Mouse (Mus musculus) layer of hippocampus, adult 2 months (tissue): ENCODE measurements at regions not wholly inside any gene's neighbourhood (a gene's known extent, or its start where the extent isn't known, plus 50 kb on each side); places are given as distances from the start of the nearest gene placed in this dataset.

Experiments
- DNase-seq, 2 experiments: peaks; one replicate each; pipeline ENCODE4 v3.0.0; 2022; ENCODE audit warnings: low spot score in 2 of 2
- H3K27ac ChIP-seq: fragments of 200-600 bp; 2 replicates; pipeline ENCODE4 v1.8.1; 2022
- H3K4me3 ChIP-seq: fragments of 200-600 bp; 2 replicates; pipeline ENCODE4 v1.8.1; 2022; ENCODE audit warnings: mild to moderate bottlenecking
- CTCF ChIP-seq: fragments of 200-600 bp; conservative IDR thresholded peaks from 2 replicates; pipeline ENCODE4 v1.8.1; 2022; ENCODE audit warnings: antibody characterized with exemption, mild to moderate bottlenecking, moderate library complexity

DNA sequence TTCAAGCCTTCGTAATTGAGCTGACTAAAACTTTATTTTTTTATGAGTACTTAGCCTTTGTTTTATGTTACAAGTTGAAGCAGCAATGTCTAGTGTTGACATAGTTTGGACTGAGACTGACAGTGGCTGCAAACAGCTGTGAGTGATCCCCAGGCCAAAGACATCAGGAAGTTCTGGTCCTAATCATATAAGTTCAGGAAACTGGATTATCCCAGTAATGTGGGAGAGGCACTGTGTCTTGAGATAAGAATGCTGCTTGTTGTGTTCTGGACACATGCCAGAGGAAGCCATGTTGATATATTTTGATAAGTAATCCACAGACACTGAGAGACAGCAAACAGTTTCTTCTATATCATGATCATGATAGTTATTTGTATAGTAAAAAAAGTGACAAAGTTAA, 153.4 kb downstream of the Lrriq3 start:
- no peak for TF ChIP-seq CTCF
- Histone ChIP-seq H3K27ac (no peak overlapping the region), H3K4me3 (no peak overlapping the region)
- no peak for DNase-seq

DNA sequence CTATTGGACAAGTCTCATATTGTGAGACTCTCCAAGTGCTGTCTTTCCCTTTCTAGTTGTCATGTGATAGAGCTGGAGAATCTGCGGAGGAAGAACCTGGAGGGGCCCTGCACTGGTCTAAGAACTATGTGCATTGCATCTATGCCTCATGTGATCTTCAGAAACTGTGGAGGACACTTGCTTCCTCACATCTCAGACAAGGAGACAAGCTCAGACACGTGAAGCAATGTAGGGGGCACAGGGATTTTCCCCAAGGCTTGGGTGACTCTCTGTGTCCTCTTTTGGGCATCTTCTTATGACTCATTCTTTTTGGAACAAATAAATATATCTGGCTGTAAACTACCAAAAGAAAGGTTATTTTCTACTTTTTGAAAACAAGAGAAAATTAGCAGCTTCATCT, 153.9 kb downstream of the Lrriq3 start:
- no peak for TF ChIP-seq CTCF
- Histone ChIP-seq H3K27ac (no peak overlapping the region), H3K4me3 (no peak overlapping the region)
- DNase-seq: no peak

GRCm38 (mm10) chr3:155247929-155248328, 154.7 kb downstream of the Lrriq3 start:
- Histone ChIP-seq H3K27ac (no peak overlapping the region), H3K4me3 (no peak overlapping the region)
- TF ChIP-seq CTCF: no peak
- no peak for DNase-seq

DNA sequence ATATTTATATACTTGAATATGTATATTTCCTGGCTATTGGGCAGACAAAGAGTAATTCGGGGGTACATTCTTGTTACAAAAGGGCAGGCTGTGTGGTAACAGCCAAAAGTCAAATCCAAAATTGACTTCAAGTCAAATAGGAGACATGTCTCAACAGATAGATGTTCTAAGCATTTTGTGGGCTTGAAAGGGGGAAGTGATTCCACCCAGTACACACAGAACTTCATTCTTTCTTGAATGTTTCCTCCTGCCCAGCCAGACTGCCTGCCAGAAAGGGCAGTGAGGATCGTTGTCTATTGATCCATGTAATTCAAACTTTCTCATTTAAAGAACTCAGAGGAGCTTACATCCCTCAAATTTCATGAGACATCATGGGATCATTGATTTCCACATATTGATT, 157.7 kb downstream of the Lrriq3 start:
- no peak for DNase-seq
- no peak for TF ChIP-seq CTCF
- Histone ChIP-seq H3K4me3 (no peak overlapping the region), H3K27ac (no peak overlapping the region)

DNA sequence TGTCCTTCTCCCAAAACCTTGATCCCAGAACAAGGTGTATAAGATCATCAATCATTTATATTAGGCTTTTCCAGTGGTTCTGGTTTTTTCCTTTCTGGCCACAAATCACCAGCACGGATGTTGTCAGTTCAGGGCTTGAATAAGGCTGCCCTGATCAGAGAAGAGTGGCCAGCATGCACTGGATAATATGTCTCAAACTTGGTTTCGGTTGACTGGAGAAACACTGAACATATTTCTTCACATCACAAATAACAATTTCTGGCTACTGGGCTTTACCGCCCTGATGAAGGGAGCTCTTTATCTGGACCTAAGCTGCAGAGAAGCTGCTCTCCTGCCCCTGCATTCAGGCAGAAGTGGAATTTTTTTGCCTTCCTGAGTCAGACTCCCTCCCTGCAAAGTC, 205.0 kb downstream of the Lrriq3 start:
- TF ChIP-seq CTCF: no peak
- H3K4me3 ChIP-seq: no peak overlapping the region
- DNase-seq: no peak
- H3K27ac ChIP-seq: no peak overlapping the region

GRCm38 (mm10) chr3:155298724-155299123, 205.5 kb downstream of the Lrriq3 start:
- Histone ChIP-seq H3K4me3 (no peak overlapping the region), H3K27ac (no peak overlapping the region)
- DNase-seq: no peak
- no peak for TF ChIP-seq CTCF

DNA sequence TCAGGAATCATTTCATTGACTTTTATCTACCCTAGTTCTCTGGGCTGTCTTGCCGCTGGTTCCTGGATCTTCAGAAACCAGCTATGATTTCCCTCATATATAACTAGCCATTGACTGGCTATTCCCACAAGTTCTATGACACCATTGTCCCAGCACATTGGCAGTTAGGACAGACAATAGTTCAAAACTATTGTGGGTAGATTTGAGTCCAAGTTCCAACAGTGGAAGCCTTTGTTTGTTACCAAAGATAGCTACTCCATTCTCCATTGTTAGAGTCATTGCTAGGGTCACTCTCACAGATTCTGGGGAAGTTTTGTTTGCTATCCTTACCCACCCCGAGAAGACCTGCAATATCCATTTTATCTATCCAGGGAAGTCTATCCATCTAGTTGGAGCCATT, 229.1 kb downstream of the Lrriq3 start:
- TF ChIP-seq CTCF: no peak
- Histone ChIP-seq H3K4me3 (no peak overlapping the region), H3K27ac (no peak overlapping the region)
- DNase-seq: no peak

DNA sequence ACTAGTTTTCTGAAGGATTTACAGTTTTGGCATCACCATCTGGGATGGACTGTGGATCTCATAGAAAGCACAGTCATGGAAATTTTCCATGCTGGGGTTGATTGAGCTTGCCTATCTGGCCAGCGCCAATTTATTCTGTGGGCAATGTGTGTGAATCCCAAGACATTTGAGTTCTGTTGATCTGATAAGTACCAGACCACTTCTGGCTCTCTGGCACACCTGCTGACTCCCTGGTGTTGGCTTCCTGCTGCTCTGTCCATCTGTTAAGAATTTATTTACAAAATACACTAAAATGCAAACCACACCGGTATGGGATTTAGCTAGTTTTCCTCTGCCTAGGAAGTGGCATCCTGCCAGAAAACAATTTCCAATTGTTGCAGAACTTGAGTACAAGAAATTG, 236.5 kb downstream of the Lrriq3 start:
- no peak for TF ChIP-seq CTCF
- no peak for DNase-seq
- Histone ChIP-seq H3K4me3 (no peak overlapping the region), H3K27ac (no peak overlapping the region)

DNA sequence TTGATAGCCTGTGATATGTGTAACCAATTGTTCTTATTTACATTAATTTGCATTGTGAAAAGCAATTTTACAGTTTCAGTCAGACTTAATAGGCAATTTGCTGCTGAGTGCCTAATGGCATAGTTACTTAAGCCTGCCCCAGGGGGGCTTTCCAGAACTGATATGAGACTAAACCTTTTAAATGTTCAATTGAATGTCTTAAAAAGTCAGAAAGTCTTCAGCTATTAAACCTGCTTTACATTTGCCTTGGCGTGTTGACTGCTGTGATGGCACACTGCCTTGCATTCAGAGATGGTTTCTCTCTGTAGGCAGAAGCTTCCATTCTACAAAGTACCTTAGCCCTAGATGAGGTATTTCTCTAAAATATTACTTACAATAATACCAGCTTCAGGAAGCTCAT, 256.0 kb downstream of the Lrriq3 start:
- Histone ChIP-seq H3K4me3 (no peak overlapping the region), H3K27ac (no peak overlapping the region)
- no peak for TF ChIP-seq CTCF
- no peak for DNase-seq

DNA sequence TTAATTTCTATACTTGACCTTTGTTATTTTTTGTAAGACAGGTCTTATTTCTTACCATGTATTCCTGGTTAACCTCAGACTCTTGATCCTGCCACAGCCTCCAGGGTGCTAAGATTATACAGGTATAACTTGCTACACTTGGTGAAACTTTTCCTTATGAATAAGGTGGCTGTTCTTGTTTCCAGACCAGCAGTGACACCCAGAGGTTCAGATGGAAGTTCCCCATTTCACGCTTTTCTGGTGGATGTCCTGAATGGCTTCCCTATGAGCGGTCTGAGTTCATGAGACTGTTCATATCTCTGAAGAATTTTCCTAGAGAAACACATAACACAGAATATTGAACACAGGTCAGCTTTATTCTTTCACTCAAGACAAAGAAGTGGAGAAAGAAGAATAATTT, 258.4 kb downstream of the Lrriq3 start:
- no peak for DNase-seq
- Histone ChIP-seq H3K4me3 (no peak overlapping the region), H3K27ac (no peak overlapping the region)
- peak; percentile 48 for TF ChIP-seq CTCF

- no peak overlapping the region for H3K27ac ChIP-seq
- no peak for TF ChIP-seq CTCF
- DNase-seq: peak in 1 of 2 experiments; percentile 14
- no peak overlapping the region for H3K4me3 ChIP-seq
These were observed 259.1 kb downstream of the Lrriq3 start for GRCm38 (mm10) chr3:155352277-155352802.

DNA sequence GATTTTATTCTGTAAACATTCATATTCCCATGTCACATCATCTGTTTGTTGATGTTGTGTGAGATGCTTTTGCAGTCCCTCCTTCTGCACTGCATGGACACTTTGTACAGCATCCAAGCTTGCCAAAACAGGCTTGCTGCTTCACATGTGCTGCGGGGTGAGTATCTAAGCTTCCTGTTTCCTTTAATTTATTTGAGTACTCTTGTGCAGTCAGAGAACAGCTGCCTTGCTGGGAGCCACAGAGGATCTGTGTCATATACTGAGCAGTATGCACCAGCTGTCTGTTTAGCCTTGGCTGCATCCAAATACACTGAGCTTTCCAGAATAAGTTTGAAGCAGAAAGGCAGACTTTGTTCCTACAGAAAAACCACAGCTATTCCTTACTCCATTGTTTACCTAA, 267.2 kb downstream of the Lrriq3 start:
- no peak for TF ChIP-seq CTCF
- peak; percentile 15 to 29 for DNase-seq

DNA sequence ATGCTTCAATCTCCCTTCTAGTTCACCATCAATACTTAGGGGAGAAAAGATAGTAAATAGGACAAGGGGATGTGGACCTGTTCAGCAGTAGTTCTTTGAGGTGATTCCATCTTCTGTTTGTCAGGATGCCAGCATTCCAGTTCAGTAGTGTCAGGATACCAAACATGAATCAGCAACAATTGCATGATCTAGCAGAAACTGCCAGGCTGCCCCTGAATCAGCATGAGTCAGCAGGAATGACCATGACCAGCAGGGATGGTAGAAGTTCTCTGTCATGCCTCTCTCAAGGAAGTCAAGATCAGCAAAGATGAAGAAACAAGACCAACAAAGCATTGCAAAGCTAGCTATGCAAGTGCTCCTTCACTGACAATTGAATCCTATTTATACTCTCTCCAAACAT, 277.5 kb downstream of the Lrriq3 start:
- DNase-seq: no peak
- no peak for TF ChIP-seq CTCF
- no peak overlapping the region for H3K27ac ChIP-seq
- no peak overlapping the region for H3K4me3 ChIP-seq

More for the DNA sequence above, 267.2 kb downstream of the Lrriq3 start:
- Histone ChIP-seq H3K4me3 (no peak overlapping the region), H3K27ac (no peak overlapping the region)

DNA sequence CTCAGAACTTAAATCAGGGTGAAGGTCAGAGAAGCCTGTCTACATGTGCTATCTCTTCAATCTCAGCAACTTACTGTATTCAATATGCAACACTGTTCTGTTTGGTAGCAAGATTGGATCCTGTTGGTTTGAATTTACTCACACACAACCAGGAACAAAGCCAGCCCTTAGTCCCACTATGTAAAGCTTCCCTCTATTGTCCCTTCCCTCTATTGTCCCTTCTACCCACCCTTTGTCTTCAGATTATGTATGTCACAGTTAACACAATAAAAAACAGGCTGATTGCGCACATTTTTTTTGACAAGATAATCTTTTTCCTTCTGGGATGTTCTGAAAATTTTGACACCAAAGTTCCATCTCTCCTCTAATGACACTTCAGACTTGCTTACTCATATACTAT, 280.4 kb downstream of the Lrriq3 start:
- DNase-seq: no peak
- no peak overlapping the region for H3K27ac ChIP-seq
- H3K4me3 ChIP-seq: no peak overlapping the region
- no peak for TF ChIP-seq CTCF

DNA sequence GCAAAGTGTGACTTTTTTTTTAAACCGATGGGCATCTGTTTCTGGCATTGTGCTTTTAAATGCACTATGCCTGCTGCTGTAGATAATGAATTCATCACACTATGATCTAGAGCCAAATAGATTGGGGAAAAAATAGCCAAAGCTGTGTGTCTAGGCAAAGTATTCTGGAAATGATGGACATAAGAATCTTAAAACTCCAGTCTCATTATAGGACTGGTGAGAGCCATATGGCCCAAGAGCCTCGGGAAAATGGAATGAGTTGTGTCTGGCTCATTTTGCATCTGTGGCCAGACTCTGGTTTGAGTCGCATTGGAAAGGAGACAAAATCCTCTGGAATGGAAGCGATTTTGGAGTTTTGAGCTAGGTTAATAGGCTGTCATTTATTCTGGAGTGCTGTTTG, 288.7 kb downstream of the Lrriq3 start:
- no peak for TF ChIP-seq CTCF
- Histone ChIP-seq H3K27ac (peak overlapping the region; percentile 32; the same call in 1 of the 2 replicates), H3K4me3 (no peak overlapping the region)
- DNase-seq: peak in 1 of 2 experiments; percentile 15
